9 mouse cellular contexts compared by ENCODE assay signal in genomic region chr13:89929477-89929876, GRCm38 (mm10).
DNase-seq lines count a peak whose midpoint lies in the region; ATAC-seq and TF ChIP-seq lines count a peak whose summit lies in the region.
"Had no signal": no experiment of that assay in that cellular context is flagged by ENCODE, and none has a peak within 500 bp of the region (broad histone marks: within the 10 kb centered on the region; RNA-seq: fewer than 3 reads in every experiment).

No protein-coding gene starts in this region.

- H3K4me1 ChIP-seq in liver, adult 2 months (ENCODE audit: control insufficient read depth, insufficient read depth, low read length), result peaks cover 2% of the 10 kb centered on the region; the same call in 1 of the 2 replicates
- H3K4me1 ChIP-seq in liver, embryonic 11.5 days (replicated peaks; ENCODE audit: control insufficient read depth, insufficient read depth, low read length), result no peaks in the 10 kb centered on the region
- peaks cover 5% of the 10 kb centered on the region; the same call in 1 of the 2 replicates for H3K4me1 ChIP-seq in limb, embryonic 10.5 days
- H3K4me1 ChIP-seq: megakaryocyte, embryonic 14.5 days had no signal

- H3K9ac ChIP-seq in liver, adult 2 months (ENCODE audit: low read depth, low read length), result no peak overlapping the region
- H3K9ac ChIP-seq in liver, embryonic 11.5 days (ENCODE audit: low read depth, low read length), result no peak overlapping the region

- peak; percentile 81 for DNase-seq in liver, adult 2 months (ENCODE audit: extremely low read depth, low read depth, low spot score)
- no peak for DNase-seq in liver, embryonic 11.5 days (ENCODE audit: low spot score)
- DNase-seq in gastrocnemius, postnatal 10 days, result peak; percentile 26
- DNase-seq in limb, embryonic 10.5 days (ENCODE audit: low spot score), result peak; percentile 66
- DNase-seq in urinary bladder, adult 2 months (ENCODE audit: low spot score), result peak; percentile 25
- DNase-seq in yolk sac, embryonic 10.5 days (ENCODE audit: low spot score), result no peak
- no peak for DNase-seq in liver

- H3K4me3 ChIP-seq in liver, adult 2 months (ENCODE audit: insufficient read depth, low read depth, low read length), result no peak overlapping the region
- H3K4me3 ChIP-seq in liver, embryonic 11.5 days (ENCODE audit: low read depth, low read length), result no peak overlapping the region
- H3K4me3 ChIP-seq in limb, embryonic 10.5 days, result no peak overlapping the region
- H3K4me3 ChIP-seq: megakaryocyte, embryonic 14.5 days had no signal

- H3K27me3 ChIP-seq in liver, adult 2 months (ENCODE audit: control insufficient read depth, insufficient read depth, low read length), result no peaks in the 10 kb centered on the region
- H3K27me3 ChIP-seq in liver, embryonic 11.5 days (replicated peaks; ENCODE audit: control insufficient read depth, insufficient read depth, low read length), result no peaks in the 10 kb centered on the region
- H3K27me3 ChIP-seq in limb, embryonic 10.5 days (ENCODE audit: low read depth, poor library complexity, severe bottlenecking), result no peaks in the 10 kb centered on the region
- H3K27me3 ChIP-seq: megakaryocyte, embryonic 14.5 days had no signal

- ATAC-seq in liver, embryonic 11.5 days (replicated peaks; ENCODE audit: low FRiP score), result no peak
- ATAC-seq in inflammation-experienced regulatory T-cells, adult 6 months, result no peak

- no peak for TF ChIP-seq CTCF in liver, adult 2 months (IDR thresholded peaks at IDR 0.05; ENCODE audit: low read depth, low read length)

- no peak overlapping the region for H3K4me2 ChIP-seq in liver, embryonic 11.5 days

- no peaks in the 10 kb centered on the region for H3K79me2 ChIP-seq in liver, adult 2 months (ENCODE audit: control insufficient read depth, insufficient read depth, low read length)

- no peaks in the 10 kb centered on the region for H3K36me3 ChIP-seq in liver, adult 2 months (ENCODE audit: control insufficient read depth, insufficient read depth, low read length)
- no peaks in the 10 kb centered on the region for H3K36me3 ChIP-seq in liver, embryonic 11.5 days (ENCODE audit: control insufficient read depth, insufficient read depth, low read length)
- H3K36me3 ChIP-seq in limb, embryonic 10.5 days, result no peaks in the 10 kb centered on the region

- no peak overlapping the region for H3K27ac ChIP-seq in liver, adult 2 months (replicated peaks; ENCODE audit: insufficient read depth, low read depth, low read length)
- no peak overlapping the region for H3K27ac ChIP-seq in liver, embryonic 11.5 days (ENCODE audit: low read depth, low read length)
- H3K27ac ChIP-seq in limb, embryonic 10.5 days, result no peak overlapping the region

- no peaks in the 10 kb centered on the region for H3K9me3 ChIP-seq in liver, embryonic 11.5 days (ENCODE audit: control insufficient read depth, low read length)
- H3K9me3 ChIP-seq in limb, embryonic 10.5 days (replicated peaks), result no peaks in the 10 kb centered on the region
- H3K9me3 ChIP-seq: megakaryocyte, embryonic 14.5 days had no signal

- WGBS in liver, adult 2 months, result 6% methylated on average over 3 of the region's 3 CpGs
- WGBS in liver, embryonic 11.5 days, result 41% methylated on average over 3 of the region's 3 CpGs
- WGBS in limb, embryonic 10.5 days, result 27% methylated on average over 3 of the region's 3 CpGs

- no peak for TF ChIP-seq POLR2A in liver, adult 2 months (IDR thresholded peaks at IDR 0.05; ENCODE audit: extremely low read depth, insufficient read depth, low read length)

Comparison
In these comparisons a context has a peak if more than half of its experiments do, and no peak if none do; other contexts are left out.
1. DNase-seq: peak in liver, adult 2 months (single experiment), gastrocnemius, postnatal 10 days (single experiment), limb, embryonic 10.5 days (single experiment) and urinary bladder, adult 2 months (single experiment); none in liver, embryonic 11.5 days (single experiment), yolk sac, embryonic 10.5 days (single experiment) and liver (single experiment).